Mouse (Mus musculus) liver, embryonic 13.5 days (tissue): ENCODE results near the gene Mprip. TPM values are rescaled to one million over a fixed set of nuclear protein-coding genes. Genes with fewer than 3 reads are reported as not detected.

Experiments used
- ATAC-seq: fragments of 200-750 bp; cut with Nextera tagmentation; 2 replicates; pipeline ENCODE4 v1.8.0; 2017; ENCODE audit warnings: low read depth, mild to moderate bottlenecking, moderate number of reproducible peaks, moderate library complexity
- DNase-seq: peaks from one replicate; pipeline ENCODE4 v3.0.0; 2022
- H3K27ac ChIP-seq: fragments of 300-500 bp; sonication (generic); 2 replicates; pipeline ENCODE4 v1.5.1; 2015; ENCODE audit warnings: moderate library complexity, mild to moderate bottlenecking, inconsistent platforms
- H3K27me3 ChIP-seq: fragments of 300-500 bp; sonication (generic); 2 replicates; pipeline ENCODE4 v1.6.1; 2015; ENCODE audit warnings: mild to moderate bottlenecking, inconsistent platforms
- H3K36me3 ChIP-seq: fragments of 300-500 bp; sonication (generic); 2 replicates; pipeline ENCODE4 v1.6.1; 2015; ENCODE audit warnings: mild to moderate bottlenecking, inconsistent platforms
- H3K4me1 ChIP-seq: fragments of 300-500 bp; sonication (generic); replicated peaks from 2 replicates; pipeline ENCODE4 v1.6.1; 2015; ENCODE audit warnings: inconsistent platforms
- H3K4me2 ChIP-seq: fragments of 300-500 bp; sonication (generic); 2 replicates; pipeline ENCODE4 v1.6.1; 2015; ENCODE audit warnings: inconsistent platforms, mild to moderate bottlenecking, moderate library complexity
- H3K4me3 ChIP-seq: fragments of 300-500 bp; sonication (generic); replicated peaks from 2 replicates; pipeline ENCODE4 v1.5.1; 2015; ENCODE audit warnings: mild to moderate bottlenecking, inconsistent platforms
- H3K9ac ChIP-seq: fragments of 300-500 bp; sonication (generic); 2 replicates; pipeline ENCODE4 v1.6.1; 2015; ENCODE audit warnings: mild to moderate bottlenecking, inconsistent platforms
- H3K9me3 ChIP-seq: fragments of 300-500 bp; sonication (generic); replicated peaks from 2 replicates; pipeline ENCODE4 v1.6.1; 2016; ENCODE audit warnings: inconsistent platforms
- WGBS: fragments of 180-500 bp; shearing (Covaris S2); methylation state at CpG from one replicate; pipeline ENCODE4 v1.1.7; 2015; ENCODE audit not compliant: insufficient replicate concordance; 5-methylcytosine and 5-hydroxymethylcytosine counted together
- polyA plus RNA-seq: library from polyadenylated mRNA; unstranded; fragments of >200 nt; fragmentation: Nextera tagmentation; extraction: Ambion mirVana; gene quantifications from 2 replicates; pipeline ENCODE4 v1.2.1, GENCODE M21; 2015

The Mprip gene
- polyA plus RNA-seq, 1 experiment from 2014 or later = 11.8 TPM

DNA sequence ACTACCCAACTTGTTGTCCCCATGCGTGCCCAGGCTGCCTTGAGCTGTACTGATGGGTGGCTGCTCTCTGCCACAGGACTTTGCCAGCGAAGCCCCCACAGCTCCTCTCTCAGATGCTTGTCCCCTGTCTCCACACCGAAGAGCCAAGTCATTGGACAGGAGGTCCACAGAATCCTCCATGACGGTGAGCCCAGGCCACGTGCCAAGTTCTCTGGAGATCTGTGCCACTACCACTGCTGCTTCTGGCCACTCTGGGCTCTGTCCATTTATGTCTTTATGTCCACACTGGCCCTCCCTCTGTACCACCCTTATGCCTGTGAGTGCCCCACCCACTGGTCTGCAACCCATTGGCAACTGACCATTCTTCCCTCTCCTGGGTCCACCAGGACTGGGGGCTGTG, 80.8 kb downstream of the Mprip start:
- no peaks in the 10 kb centered on the region for H3K27me3 ChIP-seq
- DNase-seq (no peak), ATAC-seq (no peak)
- no peak overlapping the region for H3K27ac ChIP-seq
- peaks cover 64% of the 10 kb centered on the region for H3K36me3 ChIP-seq
- H3K4me3 ChIP-seq = no peak overlapping the region
- peaks cover 21% of the 10 kb centered on the region for H3K4me1 ChIP-seq
- H3K9me3 ChIP-seq = no peaks in the 10 kb centered on the region
- 91% methylated on average over 5 of the region's 5 CpGs for WGBS
- no peak overlapping the region for H3K9ac ChIP-seq
- no peak overlapping the region for H3K4me2 ChIP-seq

DNA sequence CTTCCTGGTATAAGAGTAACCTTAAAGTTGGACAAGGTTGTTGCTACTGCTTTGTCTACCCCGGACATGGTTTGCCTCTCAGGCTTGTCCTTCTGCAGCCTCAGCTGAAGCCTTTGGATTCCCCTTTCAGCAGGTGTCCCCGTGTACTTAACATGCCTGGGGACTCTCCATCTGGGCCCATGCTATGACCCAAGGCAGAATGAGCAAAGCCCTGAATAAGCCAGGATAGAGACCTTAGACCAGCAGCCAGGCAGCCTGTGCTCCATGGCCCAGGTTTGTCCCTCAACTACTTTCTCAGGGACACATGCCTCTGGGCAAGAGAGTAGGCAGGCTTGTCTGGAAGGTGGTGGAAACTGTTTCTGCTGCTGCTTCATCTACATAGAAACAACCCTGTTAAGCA, 82.2 kb downstream of the Mprip start:
- ATAC-seq (no peak), DNase-seq (no peak)
- Histone ChIP-seq H3K27me3 (no peaks in the 10 kb centered on the region), H3K9me3 (no peaks in the 10 kb centered on the region), H3K27ac (no peak overlapping the region), H3K9ac (no peak overlapping the region), H3K36me3 (peaks cover 50% of the 10 kb centered on the region), H3K4me2 (no peak overlapping the region), H3K4me1 (peaks cover 21% of the 10 kb centered on the region), H3K4me3 (no peak overlapping the region)
- WGBS = 71% methylated on average over 2 of the region's 2 CpGs

DNA sequence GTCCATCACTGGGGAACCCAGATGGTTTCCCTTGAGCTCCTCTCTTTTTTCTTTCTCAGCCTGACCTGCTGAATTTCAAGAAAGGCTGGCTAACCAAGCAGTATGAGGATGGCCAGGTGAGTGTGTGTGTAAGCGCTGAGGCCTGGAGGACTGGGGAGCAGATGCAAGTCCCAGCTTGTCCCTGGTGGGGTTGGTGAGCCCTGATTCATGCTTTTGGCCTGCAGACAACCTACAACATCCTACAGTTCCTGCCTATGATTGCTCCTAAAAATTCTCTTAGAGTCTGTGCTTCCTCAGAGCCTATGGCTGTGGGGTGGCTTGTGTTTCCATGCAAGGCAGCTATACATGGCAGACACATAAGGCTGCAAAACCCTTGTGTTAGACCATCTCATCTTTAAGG, 82.6 kb downstream of the Mprip start:
- H3K36me3 ChIP-seq = peaks cover 47% of the 10 kb centered on the region
- no peak overlapping the region for H3K27ac ChIP-seq
- ATAC-seq (no peak), DNase-seq (no peak)
- H3K9ac ChIP-seq = no peak overlapping the region
- peaks cover 17% of the 10 kb centered on the region for H3K4me1 ChIP-seq
- no peaks in the 10 kb centered on the region for H3K9me3 ChIP-seq
- H3K4me2 ChIP-seq = no peak overlapping the region
- no peak overlapping the region for H3K4me3 ChIP-seq
- H3K27me3 ChIP-seq = no peaks in the 10 kb centered on the region
- WGBS = 87% methylated on average over 1 of the region's 1 CpGs

DNA sequence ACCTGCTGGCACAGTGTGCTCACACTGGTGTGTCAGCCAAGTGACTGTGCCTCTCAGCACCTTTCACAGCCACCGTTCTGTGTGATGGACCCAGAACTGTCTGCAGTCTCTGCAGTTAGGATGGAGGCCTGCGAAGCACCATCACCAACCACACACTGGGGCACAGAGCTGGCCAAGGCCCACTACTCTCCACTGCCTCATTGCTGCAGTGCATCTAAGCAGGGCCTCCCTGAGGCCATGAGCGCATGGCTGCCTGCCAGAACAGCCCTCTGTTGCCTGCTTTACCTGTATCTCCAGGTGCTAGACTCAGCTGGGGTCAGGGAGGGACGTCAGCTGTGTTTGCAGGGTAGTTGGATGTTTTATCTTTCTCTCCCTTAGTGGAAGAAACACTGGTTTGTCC, 83.3 kb downstream of the Mprip start:
- no peaks in the 10 kb centered on the region for H3K27me3 ChIP-seq
- no peak overlapping the region for H3K4me3 ChIP-seq
- H3K27ac ChIP-seq = no peak overlapping the region
- H3K4me1 ChIP-seq = peaks cover 11% of the 10 kb centered on the region
- ATAC-seq (no peak), DNase-seq (no peak)
- WGBS = 86% methylated on average over 4 of the region's 4 CpGs
- H3K9me3 ChIP-seq = no peaks in the 10 kb centered on the region
- H3K36me3 ChIP-seq = peaks cover 50% of the 10 kb centered on the region
- H3K9ac ChIP-seq = no peak overlapping the region
- H3K4me2 ChIP-seq = no peak overlapping the region

DNA sequence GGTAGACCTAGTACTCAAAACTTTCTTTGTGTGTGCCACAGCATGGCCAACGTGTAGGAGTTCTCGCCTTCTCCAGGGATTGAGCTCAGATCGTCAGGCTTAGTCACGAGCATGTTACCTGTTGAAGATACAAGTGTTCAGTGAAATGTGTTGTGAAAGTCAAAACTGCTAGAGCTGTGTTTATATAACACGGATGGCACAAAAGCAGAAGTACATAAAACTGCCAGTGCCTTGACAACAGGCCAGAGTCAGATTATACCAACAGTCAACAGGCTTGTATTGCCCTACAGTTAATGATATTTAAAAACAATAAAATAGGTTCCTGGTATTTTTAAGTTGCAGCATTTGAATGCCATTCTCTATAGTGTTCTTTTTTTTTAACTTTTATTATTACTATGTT, 84.7 kb downstream of the Mprip start:
- Histone ChIP-seq H3K36me3 (peaks cover 47% of the 10 kb centered on the region), H3K9me3 (no peaks in the 10 kb centered on the region), H3K9ac (no peak overlapping the region), H3K4me3 (no peak overlapping the region), H3K4me1 (no peaks in the 10 kb centered on the region), H3K4me2 (no peak overlapping the region), H3K27ac (no peak overlapping the region), H3K27me3 (no peaks in the 10 kb centered on the region)
- DNase-seq (no peak), ATAC-seq (no peak)
- WGBS = 72% methylated on average over 5 of the region's 5 CpGs

DNA sequence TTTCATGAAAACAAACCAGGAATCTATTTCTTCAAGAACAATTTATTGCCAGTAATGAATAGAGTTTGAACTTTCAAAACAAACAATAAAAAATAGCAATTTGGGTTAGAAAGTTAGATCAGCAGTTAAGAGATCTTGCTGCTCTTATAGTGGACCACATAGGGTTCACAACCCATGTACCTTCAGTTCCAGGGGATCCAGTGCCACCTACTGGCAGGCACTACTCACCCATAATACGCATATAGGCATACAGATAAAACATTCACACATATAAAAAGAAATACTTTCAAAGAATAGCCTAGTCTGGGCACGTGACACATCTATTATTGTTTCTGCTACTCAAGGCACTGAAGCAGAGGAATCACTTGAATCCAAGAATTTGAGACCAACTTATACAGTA, 85.5 kb downstream of the Mprip start:
- WGBS = 76% methylated on average over 2 of the region's 2 CpGs
- no peak for DNase-seq
- H3K36me3 ChIP-seq = peaks cover 46% of the 10 kb centered on the region

DNA sequence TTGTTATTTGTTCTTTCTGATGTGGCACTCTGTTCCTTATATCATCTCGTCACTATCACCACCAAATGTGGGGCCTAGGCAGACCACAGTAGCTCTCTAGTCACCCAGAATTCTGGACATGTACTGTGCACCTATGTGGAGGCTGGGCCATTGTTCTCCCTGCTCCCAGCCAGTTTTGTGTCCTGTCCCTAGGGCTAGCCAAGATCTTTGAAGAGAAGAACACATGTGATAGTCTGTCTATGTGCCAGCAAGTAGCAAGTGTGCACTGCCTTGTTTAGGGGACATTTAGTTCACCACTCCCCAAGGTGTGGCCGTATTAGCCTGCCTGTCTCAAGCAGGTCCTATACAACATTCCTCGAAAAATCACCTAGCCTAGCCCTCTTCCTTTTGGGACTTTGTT, 87.9 kb downstream of the Mprip start:
- ATAC-seq = no peak
- Histone ChIP-seq H3K27ac (no peak overlapping the region), H3K27me3 (no peaks in the 10 kb centered on the region), H3K9me3 (no peaks in the 10 kb centered on the region), H3K36me3 (peaks cover 44% of the 10 kb centered on the region), H3K9ac (no peak overlapping the region), H3K4me1 (no peaks in the 10 kb centered on the region), H3K4me2 (no peak overlapping the region), H3K4me3 (no peak overlapping the region)
- DNase-seq = no peak
- WGBS = 74% methylated on average over 3 of the region's 3 CpGs

More for the DNA sequence above, 85.5 kb downstream of the Mprip start:
- no peak overlapping the region for H3K4me2 ChIP-seq
- H3K4me1 ChIP-seq = no peaks in the 10 kb centered on the region
- no peaks in the 10 kb centered on the region for H3K27me3 ChIP-seq
- H3K27ac ChIP-seq = no peak overlapping the region
- no peak overlapping the region for H3K4me3 ChIP-seq
- H3K9me3 ChIP-seq = no peaks in the 10 kb centered on the region
- no peak overlapping the region for H3K9ac ChIP-seq
- ATAC-seq = no peak

DNA sequence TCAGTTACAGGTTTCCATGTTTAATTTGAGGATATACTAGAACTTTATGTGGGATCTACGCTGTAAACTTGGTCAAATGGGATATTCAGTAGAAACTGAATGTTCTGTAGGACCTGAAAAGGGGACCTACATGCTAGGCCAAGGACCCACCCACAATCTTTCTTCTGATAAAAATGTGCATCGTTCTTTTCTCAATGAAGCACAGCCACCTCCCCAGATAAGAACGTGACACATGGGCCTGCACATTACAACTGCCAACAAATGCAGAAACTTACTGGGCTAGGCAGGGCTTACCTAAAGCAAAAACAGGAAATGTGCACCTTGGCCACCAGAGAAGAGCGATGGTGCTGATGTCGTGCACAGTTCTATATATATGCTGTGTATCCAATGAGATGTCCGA, 93.4 kb downstream of the Mprip start:
- peaks cover 76% of the 10 kb centered on the region for H3K36me3 ChIP-seq
- H3K4me1 ChIP-seq = no peaks in the 10 kb centered on the region
- H3K9ac ChIP-seq = no peak overlapping the region
- no peak overlapping the region for H3K27ac ChIP-seq
- H3K9me3 ChIP-seq = no peaks in the 10 kb centered on the region
- no peak overlapping the region for H3K4me2 ChIP-seq
- no peaks in the 10 kb centered on the region for H3K27me3 ChIP-seq
- ATAC-seq (no peak), DNase-seq (no peak)
- 67% methylated on average over 6 of the region's 6 CpGs for WGBS
- no peak overlapping the region for H3K4me3 ChIP-seq

DNA sequence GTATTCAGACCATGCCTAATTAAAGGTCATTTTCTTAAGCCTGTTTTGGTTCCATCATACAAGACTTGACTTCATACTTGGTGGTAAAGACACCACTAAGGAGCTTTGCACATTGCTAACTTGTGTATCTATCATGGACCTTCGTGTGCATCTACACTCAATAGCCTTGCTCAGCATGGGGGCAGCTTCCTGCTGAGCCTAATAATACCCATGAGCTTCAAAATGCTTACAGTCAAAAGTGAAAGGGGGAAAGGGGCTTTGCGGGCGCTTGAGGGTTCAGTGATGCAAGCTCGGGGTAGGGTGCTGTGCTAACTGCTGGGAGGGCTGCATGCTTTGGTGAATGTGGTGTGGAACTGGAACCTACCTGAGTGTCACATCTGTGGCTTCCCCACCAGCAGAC, 95.2 kb downstream of the Mprip start:
- WGBS = 82% methylated on average over 4 of the region's 4 CpGs
- H3K4me3 ChIP-seq = no peak overlapping the region
- H3K9ac ChIP-seq = no peak overlapping the region
- no peaks in the 10 kb centered on the region for H3K9me3 ChIP-seq
- no peak overlapping the region for H3K27ac ChIP-seq
- no peak for DNase-seq
- peaks cover 88% of the 10 kb centered on the region for H3K36me3 ChIP-seq
- no peaks in the 10 kb centered on the region for H3K27me3 ChIP-seq
- no peaks in the 10 kb centered on the region for H3K4me1 ChIP-seq
- ATAC-seq = no peak
- no peak overlapping the region for H3K4me2 ChIP-seq

DNA sequence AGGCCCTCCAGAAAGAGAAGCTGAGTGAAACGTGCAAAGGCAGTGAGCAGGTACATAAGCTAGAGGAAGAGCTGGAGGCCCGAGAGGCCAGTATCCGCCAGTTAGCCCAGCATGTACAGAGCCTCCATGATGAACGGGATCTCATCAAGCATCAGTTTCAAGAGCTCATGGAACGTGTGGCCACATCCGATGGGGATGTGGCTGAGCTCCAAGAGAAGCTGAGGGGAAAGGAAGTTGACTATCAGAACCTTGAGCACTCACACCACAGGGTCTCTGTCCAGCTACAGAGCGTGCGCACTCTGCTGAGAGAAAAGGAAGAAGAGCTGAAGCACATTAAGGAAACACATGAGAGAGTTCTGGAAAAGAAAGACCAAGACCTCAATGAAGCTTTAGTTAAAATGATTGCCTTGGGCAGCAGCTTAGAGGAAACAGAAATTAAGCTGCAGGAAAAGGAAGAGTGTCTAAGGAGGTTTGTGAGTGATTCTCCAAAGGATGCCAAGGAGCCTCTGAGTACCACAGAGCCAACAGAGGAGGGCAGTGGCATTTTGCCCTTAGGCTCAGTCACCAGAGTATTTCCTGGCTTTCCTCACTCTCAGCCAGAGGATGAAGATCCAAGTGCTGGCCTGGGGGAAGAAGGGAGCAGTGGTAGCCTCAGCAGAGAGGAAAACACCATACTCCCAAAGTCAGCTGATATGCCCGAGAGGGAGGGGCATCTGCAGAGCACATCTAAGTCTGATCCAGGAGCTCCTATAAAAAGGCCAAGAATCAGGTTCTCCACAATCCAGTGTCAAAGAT, 97.3 kb downstream of the Mprip start:
- DNase-seq (no peak), ATAC-seq (no peak)
- Histone ChIP-seq H3K4me3 (no peak overlapping the region), H3K9ac (no peak overlapping the region), H3K4me2 (no peak overlapping the region), H3K27ac (no peak overlapping the region), H3K4me1 (no peaks in the 10 kb centered on the region), H3K27me3 (no peaks in the 10 kb centered on the region), H3K36me3 (peaks cover 79% of the 10 kb centered on the region), H3K9me3 (no peaks in the 10 kb centered on the region)
- 84% methylated on average over 9 of the region's 9 CpGs for WGBS

DNA sequence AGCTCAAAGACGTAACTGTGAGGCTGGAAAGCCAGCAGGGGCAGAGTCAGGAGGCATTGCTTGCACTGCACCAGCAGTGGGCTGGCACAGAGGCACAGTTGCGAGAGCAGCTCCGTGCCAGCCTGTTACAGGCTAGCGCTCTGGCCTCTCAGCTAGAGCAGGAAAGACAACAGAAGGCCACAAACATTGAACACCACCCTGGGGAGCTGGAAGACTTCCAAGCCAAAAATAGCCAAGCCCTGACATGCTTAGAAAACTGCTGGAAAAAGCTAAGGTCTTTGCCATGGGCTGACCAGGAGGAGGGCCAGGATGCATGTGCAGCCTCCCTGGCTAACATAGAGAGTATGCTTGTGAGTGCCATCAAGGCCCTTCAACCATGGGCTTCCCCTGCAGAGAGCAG, 98.1 kb downstream of the Mprip start:
- peaks cover 77% of the 10 kb centered on the region for H3K36me3 ChIP-seq

DNA sequence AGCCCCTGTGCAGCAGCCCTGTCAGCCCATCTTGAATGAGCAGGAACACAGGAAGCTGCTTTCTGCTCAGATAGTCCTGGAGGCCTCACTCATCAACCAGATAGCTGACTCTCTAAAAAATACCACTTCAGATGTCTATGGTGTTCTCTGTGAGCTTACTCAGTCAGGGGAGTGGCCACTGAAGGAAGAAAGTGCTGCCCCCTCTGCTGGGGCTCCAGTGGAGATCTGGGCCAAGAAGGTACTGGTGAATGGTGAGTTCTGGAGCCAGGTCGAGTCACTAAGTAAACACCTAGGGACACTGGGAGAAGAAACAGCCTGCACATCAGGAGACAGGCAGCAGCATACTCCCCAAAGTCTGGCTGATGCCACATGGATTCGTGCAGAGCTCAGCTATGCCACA, 98.5 kb downstream of the Mprip start:
- ATAC-seq = peak; percentile 31; the same call in 1 of the 2 replicates

More for the DNA sequence above, 98.1 kb downstream of the Mprip start:
- H3K9ac ChIP-seq = no peak overlapping the region
- ATAC-seq = no peak
- DNase-seq = no peak
- H3K27ac ChIP-seq = peak overlapping the region; percentile 50; the same call in 1 of the 2 replicates
- no peaks in the 10 kb centered on the region for H3K27me3 ChIP-seq
- H3K4me2 ChIP-seq = no peak overlapping the region
- 75% methylated on average over 4 of the region's 4 CpGs for WGBS
- H3K9me3 ChIP-seq = no peaks in the 10 kb centered on the region
- H3K4me3 ChIP-seq = no peak overlapping the region
- H3K4me1 ChIP-seq = no peaks in the 10 kb centered on the region

More for the DNA sequence above, 98.5 kb downstream of the Mprip start:
- Histone ChIP-seq H3K9ac (no peak overlapping the region), H3K27ac (0 out of 2 replicates have a peak overlapping the region, but pooled peaks have one; percentile 50), H3K4me1 (no peaks in the 10 kb centered on the region), H3K4me2 (no peak overlapping the region), H3K4me3 (no peak overlapping the region), H3K9me3 (no peaks in the 10 kb centered on the region), H3K36me3 (peaks cover 79% of the 10 kb centered on the region), H3K27me3 (no peaks in the 10 kb centered on the region)
- DNase-seq = no peak
- 57% methylated on average over 2 of the region's 2 CpGs for WGBS
